Mouse (Mus musculus) kidney, embryonic 15.5 days (tissue): ENCODE measurements around the gene Zbtb34. TPM values are rescaled to one million over a fixed set of nuclear protein-coding genes. Genes with fewer than 3 reads are reported as not detected.

ENCODE experiments used
- ATAC-seq: fragments of 200-750 bp; cut with Nextera tagmentation; replicated peaks from 2 replicates; pipeline ENCODE4 v1.8.0; 2017; ENCODE audit warnings: moderate TSS enrichment; ENCODE audit not compliant: low FRiP score
- H3K27ac ChIP-seq: fragments of 300-500 bp; sonication (generic); 2 replicates; pipeline ENCODE4 v1.5.1; 2015; ENCODE audit warnings: mild to moderate bottlenecking, inconsistent platforms
- H3K27me3 ChIP-seq: fragments of 300-500 bp; sonication (generic); 2 replicates; pipeline ENCODE4 v1.6.1; 2015; ENCODE audit warnings: inconsistent platforms
- H3K36me3 ChIP-seq: fragments of 300-500 bp; sonication (generic); 2 replicates; pipeline ENCODE4 v1.6.1; 2015; ENCODE audit warnings: inconsistent platforms
- H3K4me1 ChIP-seq: fragments of 300-500 bp; sonication (generic); 2 replicates; pipeline ENCODE4 v1.6.1; 2015; ENCODE audit warnings: inconsistent platforms
- H3K4me2 ChIP-seq: fragments of 300-500 bp; sonication (generic); 2 replicates; pipeline ENCODE4 v1.6.1; 2015; ENCODE audit warnings: moderate library complexity, mild to moderate bottlenecking, inconsistent platforms
- H3K4me3 ChIP-seq: fragments of 300-500 bp; sonication (generic); replicated peaks from 2 replicates; pipeline ENCODE4 v1.5.1; 2015; ENCODE audit warnings: mild to moderate bottlenecking, inconsistent platforms
- H3K9ac ChIP-seq: fragments of 300-500 bp; sonication (generic); 2 replicates; pipeline ENCODE4 v1.6.1; 2015; ENCODE audit warnings: mild to moderate bottlenecking, inconsistent platforms
- H3K9me3 ChIP-seq: fragments of 300-500 bp; sonication (generic); replicated peaks from 2 replicates; pipeline ENCODE4 v1.6.1; 2016; ENCODE audit warnings: inconsistent platforms
- WGBS: fragments of 180-500 bp; shearing (Covaris S2); methylation state at CpG from one replicate; pipeline ENCODE4 v1.1.7; 2015; ENCODE audit warnings: mixed read lengths; 5-methylcytosine and 5-hydroxymethylcytosine counted together
- polyA plus RNA-seq: library from polyadenylated mRNA; unstranded; fragments of >200 nt; fragmentation: Nextera tagmentation; extraction: Ambion mirVana; gene quantifications from 2 replicates; pipeline ENCODE4 v1.2.1, GENCODE M21; 2015

Zbtb34 gene
- polyA plus RNA-seq, 1 experiment from 2014 or later = 6.0 TPM

DNA sequence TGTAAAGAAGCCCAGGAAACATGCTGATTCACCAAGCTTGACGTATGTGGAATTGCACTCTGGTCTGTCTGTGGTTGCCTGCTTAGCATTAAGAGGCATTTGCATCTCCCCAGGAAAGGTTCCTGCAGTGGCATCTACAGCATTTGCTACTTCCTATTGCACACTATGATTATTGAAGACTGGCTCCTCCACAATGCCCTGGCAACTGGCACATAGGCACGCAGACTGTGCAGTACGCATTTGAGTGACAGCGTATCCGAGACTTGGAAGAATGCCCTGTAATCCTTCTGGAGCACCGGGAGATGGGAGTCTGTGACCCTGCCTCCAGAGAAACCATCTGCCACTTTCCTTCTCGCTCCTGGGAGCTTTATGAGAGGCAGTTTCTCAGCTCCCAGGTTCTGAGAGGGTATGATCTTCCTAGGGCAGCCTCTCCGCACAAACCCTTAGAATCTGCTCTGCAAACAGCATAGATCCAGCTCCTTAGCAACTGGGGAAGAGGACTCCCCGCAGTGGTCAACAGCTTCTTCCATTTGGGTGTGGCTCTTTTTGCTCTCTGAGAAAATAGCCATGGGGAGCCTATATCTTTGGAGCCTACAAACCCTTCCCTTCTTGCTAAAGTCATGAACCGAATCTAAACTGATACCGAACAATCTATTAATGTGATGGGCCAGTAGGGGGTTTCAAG is 37.0 kb downstream of the Zbtb34 start:
- no peak for ATAC-seq
- H3K9ac ChIP-seq = no peak overlapping the region
- H3K27me3 ChIP-seq = no peaks in the 10 kb centered on the region
- 81% methylated on average over 11 of the region's 11 CpGs for WGBS
- no peaks in the 10 kb centered on the region for H3K9me3 ChIP-seq
- no peak overlapping the region for H3K4me3 ChIP-seq
- H3K36me3 ChIP-seq = no peaks in the 10 kb centered on the region
- no peaks in the 10 kb centered on the region for H3K4me1 ChIP-seq
- no peak overlapping the region for H3K4me2 ChIP-seq
- no peak overlapping the region for H3K27ac ChIP-seq

DNA sequence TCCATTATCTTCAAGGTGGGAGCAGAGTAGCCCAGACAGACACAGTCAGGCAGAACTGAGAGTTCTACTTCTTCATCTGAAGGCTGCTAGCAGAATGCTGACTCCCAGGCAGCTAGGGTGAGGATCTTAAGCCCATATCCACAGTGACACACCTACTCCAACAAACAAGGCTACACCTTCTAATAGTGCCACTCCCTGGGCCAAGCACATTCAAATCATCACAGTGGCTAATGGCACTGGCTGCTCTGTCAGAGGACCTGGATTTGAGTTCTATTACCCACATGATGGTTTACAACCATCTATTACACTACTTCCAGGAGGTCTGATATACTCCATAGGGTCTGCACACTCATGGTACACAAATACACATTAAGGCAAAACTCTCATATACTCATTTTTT is 38.1 kb downstream of the Zbtb34 start:
- H3K9ac ChIP-seq = no peak overlapping the region
- H3K36me3 ChIP-seq = no peaks in the 10 kb centered on the region
- H3K4me1 ChIP-seq = no peaks in the 10 kb centered on the region
- H3K27ac ChIP-seq = no peak overlapping the region
- H3K9me3 ChIP-seq = no peaks in the 10 kb centered on the region
- H3K4me3 ChIP-seq = no peak overlapping the region
- no peak overlapping the region for H3K4me2 ChIP-seq
- H3K27me3 ChIP-seq = no peaks in the 10 kb centered on the region
- ATAC-seq = no peak

DNA sequence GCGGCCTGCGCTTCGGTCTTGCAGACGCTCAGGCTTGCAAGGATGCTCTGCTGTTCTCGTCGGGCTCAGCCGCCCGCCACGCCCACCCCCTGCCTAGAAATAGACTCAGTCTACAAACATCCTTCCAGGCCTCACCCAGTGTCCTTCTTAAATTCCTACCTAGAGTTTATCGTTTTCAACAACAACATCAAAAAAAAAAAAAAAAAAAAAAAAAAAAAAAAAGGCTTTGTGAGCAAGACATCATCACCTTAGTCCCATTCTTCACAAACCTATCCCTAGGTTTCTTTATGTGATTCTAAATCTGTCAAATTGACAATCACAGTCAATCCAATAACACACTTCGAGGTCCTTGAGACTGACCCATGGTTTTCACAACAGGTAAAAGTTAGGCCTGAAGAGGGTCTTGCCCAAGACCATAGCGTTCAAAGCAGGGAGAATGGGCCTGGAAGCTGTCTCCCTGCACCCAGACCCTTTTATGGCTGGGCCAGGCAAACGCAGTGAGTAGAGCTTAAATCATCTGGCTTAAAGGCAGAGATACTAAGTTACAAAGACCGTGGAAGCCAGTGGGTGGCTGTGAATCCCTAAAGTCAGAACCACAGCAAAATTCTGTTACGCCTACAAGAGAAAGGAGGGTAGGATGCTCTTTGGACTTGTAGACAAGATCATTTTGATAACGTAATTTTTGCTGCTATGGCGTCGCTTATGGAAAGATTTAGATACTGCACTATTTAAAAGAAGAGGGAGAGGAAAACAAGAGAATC is 59.3 kb downstream of the Zbtb34 start:
- no peaks in the 10 kb centered on the region for H3K36me3 ChIP-seq
- H3K4me1 ChIP-seq = peaks cover 10% of the 10 kb centered on the region; the same call in 1 of the 2 replicates
- WGBS = 32% methylated on average over 17 of the region's 18 CpGs
- H3K9ac ChIP-seq = no peak overlapping the region
- H3K27ac ChIP-seq = no peak overlapping the region
- no peaks in the 10 kb centered on the region for H3K27me3 ChIP-seq
- H3K4me2 ChIP-seq = peak overlapping the region; percentile 80
- no peak for ATAC-seq
- no peaks in the 10 kb centered on the region for H3K9me3 ChIP-seq
- peak overlapping the region; percentile 74 for H3K4me3 ChIP-seq

DNA sequence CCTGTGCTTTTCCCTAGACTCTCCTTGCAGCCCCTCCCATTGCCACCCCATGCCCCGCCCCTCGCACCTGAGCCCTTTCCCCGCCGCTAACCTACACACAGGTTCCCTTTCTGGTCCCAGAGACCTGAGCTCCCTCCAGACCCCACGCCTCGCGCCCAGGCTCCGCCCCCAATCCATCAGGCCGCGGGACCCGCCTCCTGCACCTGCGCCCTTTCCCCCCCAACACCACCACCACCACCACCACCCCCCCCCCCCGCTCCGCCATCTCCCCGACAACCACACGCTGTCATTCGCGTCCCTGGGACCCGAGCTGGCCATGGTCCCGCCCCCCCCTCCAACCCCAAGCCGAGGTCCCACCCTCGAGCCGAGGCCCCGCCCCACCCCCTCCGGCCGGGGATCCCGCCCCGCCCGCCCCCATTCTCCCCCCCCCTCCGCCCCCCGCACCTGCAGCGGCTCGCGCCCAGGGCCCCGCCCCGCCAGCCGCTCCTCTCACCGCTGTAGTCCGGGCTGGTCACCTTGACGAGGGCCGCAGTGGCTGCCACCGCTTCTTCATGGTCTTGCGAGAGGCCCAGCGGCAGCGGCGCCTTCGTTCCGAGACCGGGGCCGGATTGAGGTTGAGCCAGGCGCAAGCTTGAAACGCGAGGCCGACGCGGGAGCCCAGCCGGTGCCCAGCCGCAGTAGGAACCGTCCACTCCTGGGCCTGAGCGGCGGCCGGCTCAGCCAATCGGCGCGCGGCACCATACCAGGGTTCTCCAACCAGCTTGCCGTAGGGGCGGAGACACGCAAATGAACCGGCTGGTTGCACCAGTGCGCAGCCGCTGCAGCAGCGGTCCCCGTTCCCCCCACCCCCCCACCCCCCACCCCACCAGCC is 60.1 kb downstream of the Zbtb34 start, which contains the start of gene Ralgps1:
Gene Ralgps1, minus strand, starts transcription at position 710 of the 871 bp plus-strand sequence.
- WGBS = 1% methylated on average over 56 of the region's 74 CpGs
- Histone ChIP-seq H3K9ac (peak within 1 kb of the TSS; percentile 61), H3K9me3 (no peaks in the 10 kb centered on the region), H3K27ac (peak within 1 kb of the TSS; percentile 98), H3K36me3 (no peaks in the 10 kb centered on the region), H3K4me3 (peak within 1 kb of the TSS; percentile 74), H3K4me1 (peaks cover 10% of the 10 kb centered on the region; the same call in 1 of the 2 replicates), H3K4me2 (peak within 1 kb of the TSS; percentile 80), H3K27me3 (no peaks in the 10 kb centered on the region)
- ATAC-seq = peak; percentile 98

DNA sequence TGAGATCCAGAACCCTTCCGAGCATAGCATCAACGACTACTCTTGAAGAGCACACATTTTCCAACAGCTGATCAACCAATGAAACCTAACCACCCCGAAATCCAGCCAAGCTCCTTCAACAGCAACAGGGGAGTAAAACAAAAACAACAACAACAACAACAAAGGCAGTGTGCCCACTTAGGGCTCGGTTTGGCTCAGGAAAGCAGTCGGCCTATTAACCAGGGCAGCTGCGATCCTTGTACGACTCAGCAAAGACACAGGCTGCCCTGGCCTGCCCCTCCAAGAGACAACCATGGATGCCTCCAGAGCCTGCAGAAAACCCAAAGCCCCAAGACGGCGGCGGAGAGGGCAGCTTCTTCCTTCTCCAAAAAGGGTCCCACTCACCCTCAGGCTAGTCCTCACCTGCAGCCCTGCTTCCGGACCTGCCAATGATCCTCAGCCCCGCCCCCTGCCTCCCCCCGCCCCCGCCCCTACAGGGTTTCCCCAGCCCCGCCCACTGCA is 60.8 kb downstream of the Zbtb34 start:
- Histone ChIP-seq H3K36me3 (no peaks in the 10 kb centered on the region), H3K27me3 (no peaks in the 10 kb centered on the region), H3K27ac (peak overlapping the region; percentile 98), H3K9ac (peak overlapping the region; percentile 39; the same call in 1 of the 2 replicates), H3K4me2 (peak overlapping the region; percentile 80), H3K4me3 (peak overlapping the region; percentile 74), H3K9me3 (no peaks in the 10 kb centered on the region), H3K4me1 (peaks cover 10% of the 10 kb centered on the region; the same call in 1 of the 2 replicates)
- peak; percentile 70 for ATAC-seq
- 9% methylated on average over 15 of the region's 15 CpGs for WGBS

DNA sequence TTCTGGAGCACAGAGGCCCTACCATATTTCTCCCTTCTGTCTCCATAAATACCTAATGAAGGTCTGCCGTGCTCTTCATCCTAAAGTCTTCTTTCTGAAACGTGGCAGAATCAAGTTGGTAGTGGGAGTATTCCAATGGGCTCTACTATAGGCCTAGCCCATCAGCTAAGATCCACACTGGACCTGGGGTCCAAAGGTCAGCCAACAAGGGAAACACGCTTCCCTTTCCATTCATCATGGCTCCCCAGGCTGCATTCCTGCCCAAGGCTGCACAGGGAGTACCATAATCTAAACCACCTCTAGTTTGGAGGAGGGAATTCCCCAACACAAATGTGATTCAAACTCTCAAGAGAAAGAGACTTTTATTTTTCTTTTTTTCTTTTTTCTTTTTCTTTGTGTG is 61.7 kb downstream of the Zbtb34 start:
- peaks cover 10% of the 10 kb centered on the region; the same call in 1 of the 2 replicates for H3K4me1 ChIP-seq
- WGBS = 73% methylated on average over 3 of the region's 3 CpGs
- no peak overlapping the region for H3K27ac ChIP-seq
- no peak overlapping the region for H3K4me3 ChIP-seq
- no peak for ATAC-seq
- H3K27me3 ChIP-seq = no peaks in the 10 kb centered on the region
- H3K9ac ChIP-seq = no peak overlapping the region
- no peak overlapping the region for H3K4me2 ChIP-seq
- H3K36me3 ChIP-seq = no peaks in the 10 kb centered on the region
- no peaks in the 10 kb centered on the region for H3K9me3 ChIP-seq

DNA sequence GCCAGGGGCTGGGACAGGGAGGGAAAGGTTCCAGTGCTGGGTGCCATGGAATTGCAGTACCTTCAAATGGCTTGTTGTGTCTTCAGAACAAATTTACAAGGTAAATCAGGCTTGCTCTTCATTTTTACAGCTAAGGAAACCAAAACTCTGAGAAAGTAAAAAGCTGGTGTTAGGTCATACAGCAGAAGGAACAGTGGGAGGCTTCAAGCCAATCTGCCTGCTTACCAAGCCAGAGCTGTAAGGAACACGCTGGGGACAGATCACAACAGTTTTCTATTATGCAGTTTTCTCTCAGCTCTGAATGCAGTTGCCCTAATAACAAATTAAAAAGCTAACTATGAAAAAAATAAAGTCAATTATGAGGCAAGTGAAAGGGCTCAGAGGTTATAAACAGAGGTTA is 62.6 kb downstream of the Zbtb34 start:
- no peak overlapping the region for H3K4me3 ChIP-seq
- no peak overlapping the region for H3K27ac ChIP-seq
- H3K9me3 ChIP-seq = no peaks in the 10 kb centered on the region
- no peak for ATAC-seq
- no peak overlapping the region for H3K4me2 ChIP-seq
- 86% methylated on average over 1 of the region's 1 CpGs for WGBS
- no peaks in the 10 kb centered on the region for H3K36me3 ChIP-seq
- peaks cover 10% of the 10 kb centered on the region; the same call in 1 of the 2 replicates for H3K4me1 ChIP-seq
- H3K27me3 ChIP-seq = no peaks in the 10 kb centered on the region
- no peak overlapping the region for H3K9ac ChIP-seq

DNA sequence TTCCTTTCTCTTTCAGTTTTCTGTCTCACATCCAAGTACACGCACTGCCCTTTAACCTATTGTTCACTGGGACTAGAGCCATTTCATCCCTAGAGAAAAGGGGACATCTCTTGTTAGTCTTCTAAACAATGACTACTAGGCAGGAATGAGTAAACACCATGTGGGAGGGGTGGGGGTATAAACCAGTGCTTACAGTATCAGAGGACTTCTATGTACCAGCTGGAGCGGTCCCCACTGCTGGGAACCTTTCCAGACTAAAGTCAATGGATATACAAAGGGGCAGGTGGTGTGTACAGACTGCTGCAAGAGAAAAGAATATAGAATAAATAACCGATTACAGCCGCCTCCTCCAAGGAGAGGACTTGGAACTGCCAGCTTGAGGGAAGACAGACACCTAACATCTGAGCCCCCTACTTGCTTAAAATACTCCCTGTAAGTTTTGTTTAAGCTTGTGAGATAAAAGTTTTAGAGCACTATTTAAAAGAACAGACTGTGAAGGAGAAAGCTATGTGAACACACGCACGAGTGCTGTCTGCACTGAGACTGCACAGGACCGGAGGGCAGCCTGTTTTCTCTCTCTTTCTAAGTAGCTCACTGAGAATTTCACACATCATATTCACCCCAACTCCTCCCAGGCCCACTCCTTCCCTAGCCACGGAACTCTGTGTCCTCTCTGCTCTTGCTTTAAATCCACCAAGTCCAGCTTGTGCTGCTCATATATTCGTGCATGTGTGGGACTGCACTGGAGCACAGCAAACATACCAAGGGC is 65.2 kb downstream of the Zbtb34 start:
- H3K9ac ChIP-seq = no peak overlapping the region
- no peak overlapping the region for H3K27ac ChIP-seq
- H3K27me3 ChIP-seq = no peaks in the 10 kb centered on the region
- H3K4me2 ChIP-seq = no peak overlapping the region
- 84% methylated on average over 9 of the region's 9 CpGs for WGBS
- no peaks in the 10 kb centered on the region for H3K9me3 ChIP-seq
- H3K36me3 ChIP-seq = no peaks in the 10 kb centered on the region
- H3K4me1 ChIP-seq = peaks cover 15% of the 10 kb centered on the region
- ATAC-seq = no peak
- no peak overlapping the region for H3K4me3 ChIP-seq

DNA sequence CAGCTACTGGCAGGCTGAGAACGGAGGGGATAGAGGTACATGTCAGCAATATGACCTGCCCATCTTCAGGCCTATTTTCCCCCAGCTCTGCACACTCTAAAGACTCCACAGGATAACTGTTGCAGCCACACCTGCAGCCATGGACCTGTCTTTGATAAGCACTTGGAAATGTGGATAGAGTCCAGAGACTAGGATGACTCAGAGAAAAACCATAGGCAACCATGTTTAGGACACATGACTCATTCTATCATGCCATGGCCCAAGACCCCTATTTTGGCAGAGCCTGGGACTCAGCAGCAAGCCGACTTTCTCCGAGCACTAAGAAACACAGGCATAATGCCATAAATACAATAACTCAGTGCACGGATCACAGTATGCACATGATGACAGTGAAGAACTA is 66.5 kb downstream of the Zbtb34 start:
- Histone ChIP-seq H3K4me1 (peaks cover 16% of the 10 kb centered on the region), H3K9me3 (no peaks in the 10 kb centered on the region), H3K9ac (no peak overlapping the region), H3K36me3 (no peaks in the 10 kb centered on the region), H3K4me2 (no peak overlapping the region), H3K4me3 (no peak overlapping the region), H3K27ac (no peak overlapping the region), H3K27me3 (no peaks in the 10 kb centered on the region)
- ATAC-seq = no peak
- WGBS = 92% methylated on average over 4 of the region's 4 CpGs

DNA sequence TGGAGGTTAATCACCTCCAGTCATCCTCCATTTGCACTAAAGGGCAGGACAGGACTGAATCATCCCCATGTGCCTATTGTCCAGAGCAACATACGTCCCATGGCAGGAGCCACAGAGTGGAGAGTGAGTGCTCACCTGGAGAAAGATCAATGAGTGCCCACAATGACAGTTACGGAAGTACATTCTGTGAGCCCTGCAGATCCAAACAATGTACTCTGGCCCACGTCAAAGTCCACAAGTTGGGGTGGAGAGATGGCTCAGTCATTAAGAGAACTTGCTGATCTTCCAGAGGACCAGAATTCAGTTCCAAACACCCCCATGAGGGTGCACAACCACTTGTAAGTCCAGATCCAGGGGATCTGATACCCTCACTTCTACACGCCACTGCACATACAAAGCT is 67.2 kb downstream of the Zbtb34 start:
- Histone ChIP-seq H3K9me3 (no peaks in the 10 kb centered on the region), H3K9ac (no peak overlapping the region), H3K36me3 (no peaks in the 10 kb centered on the region), H3K4me2 (no peak overlapping the region), H3K27ac (no peak overlapping the region), H3K27me3 (no peaks in the 10 kb centered on the region), H3K4me1 (peaks cover 18% of the 10 kb centered on the region), H3K4me3 (no peak overlapping the region)
- ATAC-seq = no peak
- WGBS = 82% methylated on average over 4 of the region's 4 CpGs

DNA sequence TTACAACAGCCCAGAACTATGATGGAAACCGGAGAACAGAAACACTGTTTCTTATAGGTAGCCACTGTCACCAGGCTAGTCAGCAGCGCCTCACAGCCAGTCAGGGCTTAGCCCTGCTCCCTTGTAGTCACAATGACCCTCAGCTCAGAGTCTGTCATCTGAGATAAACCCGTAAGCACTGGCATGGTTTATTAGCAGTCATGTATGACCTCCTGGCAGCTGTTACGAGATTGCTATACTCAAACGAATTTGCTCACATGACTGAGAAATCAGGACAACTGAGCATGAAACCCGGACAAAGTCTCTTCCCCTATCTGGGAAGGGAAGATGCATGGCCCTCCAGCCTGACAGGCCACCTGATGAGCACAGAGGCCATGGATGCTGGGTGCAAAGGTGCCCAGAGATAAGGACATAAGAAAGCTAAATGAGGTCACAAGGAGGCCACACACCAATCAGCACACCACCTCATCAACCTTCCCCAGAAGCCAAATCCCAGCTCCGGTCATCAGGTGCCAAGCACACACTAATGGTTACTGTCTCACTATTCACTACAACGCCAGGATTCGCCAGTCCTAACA is 69.9 kb downstream of the Zbtb34 start:
- H3K36me3 ChIP-seq = no peaks in the 10 kb centered on the region
- H3K4me1 ChIP-seq = peaks cover 23% of the 10 kb centered on the region
- 67% methylated on average over 9 of the region's 9 CpGs for WGBS
- H3K27ac ChIP-seq = peak overlapping the region; percentile 70
- no peaks in the 10 kb centered on the region for H3K27me3 ChIP-seq
- ATAC-seq = no peak
- H3K4me3 ChIP-seq = no peak overlapping the region
- H3K4me2 ChIP-seq = no peak overlapping the region
- H3K9me3 ChIP-seq = no peaks in the 10 kb centered on the region
- H3K9ac ChIP-seq = no peak overlapping the region
